Mouse (Mus musculus) sigmoid colon, adult 10 weeks (tissue): ENCODE data around the gene Rpl36. TPM values are rescaled to one million over a fixed set of nuclear protein-coding genes. Genes with fewer than 3 reads are reported as not detected.

ENCODE experiments used
- polyA plus RNA-seq: library from polyadenylated mRNA; stranded (reverse); fragments of 350-450 nt; fragmentation: Illumina TruSeq; extraction: RNeasy Lipid Tissue Mini Kit (QIAGEN cat#74804); gene quantifications from one replicate; pipeline ENCODE4 v1.2.3, GENCODE M21; 2014; ENCODE audit warnings: low read depth, low replicate concordance

The Rpl36 gene
- polyA plus RNA-seq = not detected

GRCm38 (mm10) chr17:56613236-56613844 is at the start of gene Rpl36:
TSS of gene Rpl36 (plus strand) at chr17:56613416.

GRCm38 (mm10) chr17:56584257-56585130 is 28.7 kb upstream of the Rpl36 start, which contains the start of the genes Safb2 and Safb:
TSS of gene Safb2 (minus strand) at chr17:56584585.
TSS of gene Safb (plus strand) at chr17:56584825.

GRCm38 (mm10) chr17:56609452-56610171 is 3.6 kb upstream of the Rpl36 start, which contains the start of gene 2410015M20Rik:
TSS of gene 2410015M20Rik (minus strand) at chr17:56609771.

GRCm38 (mm10) chr17:56626754-56627470 is 13.7 kb downstream of the Rpl36 start, which contains the start of gene Lonp1:
TSS of gene Lonp1 (minus strand) at chr17:56626887.

GRCm38 (mm10) chr17:56627530-56628277 is 14.5 kb downstream of the Rpl36 start, which contains the start of gene Catsperd:
TSS of gene Catsperd (plus strand) at chr17:56628143.

Other genes starting within 250 kb of the Rpl36 start
- gene Ptprs, start 136.9 kb upstream of the Rpl36 start, polyA plus RNA-seq = 0.98 TPM
- gene Znrf4, start 101.0 kb upstream of the Rpl36 start, polyA plus RNA-seq = not detected
- 1.7 TPM for gene Gm20219, start 59.0 kb upstream of the Rpl36 start, polyA plus RNA-seq
- 63.3 TPM for gene Safb2, start 28.8 kb upstream of the Rpl36 start, polyA plus RNA-seq
- 19.0 TPM for gene Safb, start 28.6 kb upstream of the Rpl36 start, polyA plus RNA-seq
- gene 2410015M20Rik, start 3.6 kb upstream of the Rpl36 start, polyA plus RNA-seq = 9.6 TPM
- 2.6 TPM for gene Lonp1, start 13.5 kb downstream of the Rpl36 start, polyA plus RNA-seq
- 0.28 TPM for gene Catsperd, start 14.7 kb downstream of the Rpl36 start, polyA plus RNA-seq
- 3.9 TPM for gene Ranbp3, start 59.9 kb downstream of the Rpl36 start, polyA plus RNA-seq
- gene Ndufa11, start 104.4 kb downstream of the Rpl36 start, polyA plus RNA-seq = not detected
- gene Vmac, start 104.6 kb downstream of the Rpl36 start, polyA plus RNA-seq = 12.3 TPM
- gene Nrtn, start 144.1 kb downstream of the Rpl36 start, polyA plus RNA-seq = not detected
- gene Dus3l, start 151.3 kb downstream of the Rpl36 start, polyA plus RNA-seq = 1.8 TPM
- gene Prr22, start 156.8 kb downstream of the Rpl36 start, polyA plus RNA-seq = not detected
- 0.38 TPM for gene Rfx2, start 217.6 kb downstream of the Rpl36 start, polyA plus RNA-seq